Mouse (Mus musculus): ENCODE measurements around the gene Klf15. TPM values are rescaled to one million over a fixed set of nuclear protein-coding genes. Genes with fewer than 3 reads are reported as not detected.

The Klf15 gene
- polyA plus RNA-seq, 1 experiment from 2014 or later: 3.1 TPM

GRCm38 (mm10) chr6:90461181-90461580 lies 1.2 kb upstream of the Klf15 start:
- H3K9me3 ChIP-seq (ENCODE audit: control insufficient read depth, low read length): no peaks in the 10 kb centered on the region
- H3K36me3 ChIP-seq (ENCODE audit: control insufficient read depth, insufficient read depth, low read length): no peaks in the 10 kb centered on the region
- no peak for DNase-seq (ENCODE audit: low spot score)
- no peak overlapping the region for H3K9ac ChIP-seq (ENCODE audit: low read length)
- peaks cover 5% of the 10 kb centered on the region; the same call in 1 of the 2 replicates for H3K4me1 ChIP-seq (ENCODE audit: control insufficient read depth, insufficient read depth, low read length)
- H3K27me3 ChIP-seq (ENCODE audit: control insufficient read depth, insufficient read depth, low read length): peaks cover 9% of the 10 kb centered on the region
- H3K27ac ChIP-seq (ENCODE audit: low read depth, low read length): no peak overlapping the region
- ATAC-seq (ENCODE audit: insufficient read depth, low FRiP score, low TSS enrichment): no peak
- no peak overlapping the region for H3K4me2 ChIP-seq (ENCODE audit: low read depth)
- 30% methylated on average over 2 of the region's 2 CpGs for WGBS
- H3K4me3 ChIP-seq (ENCODE audit: low read depth, low read length): no peak overlapping the region

GRCm38 (mm10) chr6:90461771-90462170 lies 605 bp upstream of the Klf15 start:
- Histone ChIP-seq H3K4me3 (ENCODE audit: low read depth, low read length) (peak overlapping the region; percentile 60), H3K9me3 (ENCODE audit: control insufficient read depth, low read length) (no peaks in the 10 kb centered on the region), H3K4me1 (ENCODE audit: control insufficient read depth, insufficient read depth, low read length) (peaks cover 5% of the 10 kb centered on the region; the same call in 1 of the 2 replicates), H3K27ac (ENCODE audit: low read depth, low read length) (no peak overlapping the region), H3K27me3 (ENCODE audit: control insufficient read depth, insufficient read depth, low read length) (peaks cover 9% of the 10 kb centered on the region), H3K4me2 (ENCODE audit: low read depth) (peak overlapping the region; percentile 100), H3K9ac (ENCODE audit: low read length) (peak overlapping the region; percentile 49; the same call in 1 of the 2 replicates), H3K36me3 (ENCODE audit: control insufficient read depth, insufficient read depth, low read length) (no peaks in the 10 kb centered on the region)
- ATAC-seq (ENCODE audit: insufficient read depth, low FRiP score, low TSS enrichment): 0 out of 2 replicates have a peak, but pooled peaks have one; percentile 6
- DNase-seq (ENCODE audit: low spot score): no peak
- 7% methylated on average over 12 of the region's 12 CpGs for WGBS

GRCm38 (mm10) chr6:90462841-90463227 lies 458 bp downstream of the Klf15 start:
- Histone ChIP-seq H3K27ac (ENCODE audit: low read depth, low read length) (no peak overlapping the region), H3K4me2 (ENCODE audit: low read depth) (peak overlapping the region; percentile 100), H3K9me3 (ENCODE audit: control insufficient read depth, low read length) (no peaks in the 10 kb centered on the region), H3K27me3 (ENCODE audit: control insufficient read depth, insufficient read depth, low read length) (peaks cover 9% of the 10 kb centered on the region), H3K36me3 (ENCODE audit: control insufficient read depth, insufficient read depth, low read length) (no peaks in the 10 kb centered on the region), H3K4me1 (ENCODE audit: control insufficient read depth, insufficient read depth, low read length) (peaks cover 5% of the 10 kb centered on the region; the same call in 1 of the 2 replicates), H3K9ac (ENCODE audit: low read length) (peak overlapping the region; percentile 49), H3K4me3 (ENCODE audit: low read depth, low read length) (peak overlapping the region; percentile 60)
- ATAC-seq (ENCODE audit: insufficient read depth, low FRiP score, low TSS enrichment): peak; percentile 38
- peak; percentile 29 for DNase-seq (ENCODE audit: low spot score)
- WGBS: under 1% methylated on average over 33 of the region's 38 CpGs

GRCm38 (mm10) chr6:90463228-90463862 lies 969 bp downstream of the Klf15 start:
- ATAC-seq (ENCODE audit: insufficient read depth, low FRiP score, low TSS enrichment): peak; percentile 67
- Histone ChIP-seq H3K4me3 (ENCODE audit: low read depth, low read length) (peak overlapping the region; percentile 60), H3K4me1 (ENCODE audit: control insufficient read depth, insufficient read depth, low read length) (peaks cover 5% of the 10 kb centered on the region; the same call in 1 of the 2 replicates), H3K9me3 (ENCODE audit: control insufficient read depth, low read length) (no peaks in the 10 kb centered on the region), H3K9ac (ENCODE audit: low read length) (peak overlapping the region; percentile 14), H3K27ac (ENCODE audit: low read depth, low read length) (no peak overlapping the region), H3K27me3 (ENCODE audit: control insufficient read depth, insufficient read depth, low read length) (peaks cover 9% of the 10 kb centered on the region), H3K4me2 (ENCODE audit: low read depth) (peak overlapping the region; percentile 100), H3K36me3 (ENCODE audit: control insufficient read depth, insufficient read depth, low read length) (no peaks in the 10 kb centered on the region)
- DNase-seq (ENCODE audit: low spot score): peak; percentile 68
- WGBS: under 1% methylated on average over 31 of the region's 31 CpGs

GRCm38 (mm10) chr6:90463890-90464421 lies 1.6 kb downstream of the Klf15 start:
- H3K4me2 ChIP-seq (ENCODE audit: low read depth): peak overlapping the region; percentile 100
- H3K9ac ChIP-seq (ENCODE audit: low read length): no peak overlapping the region; the same call in 1 of the 2 replicates
- DNase-seq (ENCODE audit: low spot score) (no peak), ATAC-seq (ENCODE audit: insufficient read depth, low FRiP score, low TSS enrichment) (no peak; the same call in 1 of the 2 replicates)
- no peak overlapping the region for H3K27ac ChIP-seq (ENCODE audit: low read depth, low read length)
- H3K4me3 ChIP-seq (ENCODE audit: low read depth, low read length): no peak overlapping the region
- H3K9me3 ChIP-seq (ENCODE audit: control insufficient read depth, low read length): no peaks in the 10 kb centered on the region
- no peaks in the 10 kb centered on the region for H3K36me3 ChIP-seq (ENCODE audit: control insufficient read depth, insufficient read depth, low read length)
- H3K27me3 ChIP-seq (ENCODE audit: control insufficient read depth, insufficient read depth, low read length): peaks cover 9% of the 10 kb centered on the region
- H3K4me1 ChIP-seq (ENCODE audit: control insufficient read depth, insufficient read depth, low read length): peaks cover 5% of the 10 kb centered on the region; the same call in 1 of the 2 replicates
- WGBS: 37% methylated on average over 7 of the region's 7 CpGs

- ATAC-seq (ENCODE audit: insufficient read depth, low FRiP score, low TSS enrichment): no peak
- 90% methylated on average over 11 of the region's 11 CpGs for WGBS
- no peak overlapping the region for H3K27ac ChIP-seq (ENCODE audit: low read depth, low read length)
- H3K4me3 ChIP-seq (ENCODE audit: low read depth, low read length): no peak overlapping the region
- peaks cover 9% of the 10 kb centered on the region for H3K27me3 ChIP-seq (ENCODE audit: control insufficient read depth, insufficient read depth, low read length)
- no peak overlapping the region for H3K4me2 ChIP-seq (ENCODE audit: low read depth)
- DNase-seq (ENCODE audit: low spot score): no peak
- no peaks in the 10 kb centered on the region for H3K36me3 ChIP-seq (ENCODE audit: control insufficient read depth, insufficient read depth, low read length)
- H3K4me1 ChIP-seq (ENCODE audit: control insufficient read depth, insufficient read depth, low read length): peaks cover 5% of the 10 kb centered on the region; the same call in 1 of the 2 replicates
- no peaks in the 10 kb centered on the region for H3K9me3 ChIP-seq (ENCODE audit: control insufficient read depth, low read length)
- H3K9ac ChIP-seq (ENCODE audit: low read length): no peak overlapping the region
Measured at GRCm38 (mm10) chr6:90465028-90465640, 2.8 kb downstream of the Klf15 start.

GRCm38 (mm10) chr6:90466079-90466478 lies 3.7 kb downstream of the Klf15 start:
- DNase-seq (ENCODE audit: low spot score): no peak
- whole genome bisulfite sequencing: 85% methylated on average over 10 of the region's 10 CpGs
- H3K4me1 ChIP-seq (ENCODE audit: control insufficient read depth, insufficient read depth, low read length): peaks cover 5% of the 10 kb centered on the region; the same call in 1 of the 2 replicates

GRCm38 (mm10) chr6:90466847-90467410 lies 4.6 kb downstream of the Klf15 start:
- 91% methylated on average over 12 of the region's 12 CpGs for WGBS
- H3K9ac ChIP-seq (ENCODE audit: low read length): no peak overlapping the region
- no peak for DNase-seq (ENCODE audit: low spot score)
- no peaks in the 10 kb centered on the region for H3K9me3 ChIP-seq (ENCODE audit: control insufficient read depth, low read length)
- no peak for ATAC-seq (ENCODE audit: insufficient read depth, low FRiP score, low TSS enrichment)
- no peaks in the 10 kb centered on the region for H3K36me3 ChIP-seq (ENCODE audit: control insufficient read depth, insufficient read depth, low read length)
- H3K4me1 ChIP-seq (ENCODE audit: control insufficient read depth, insufficient read depth, low read length): peaks cover 1% of the 10 kb centered on the region; the same call in 1 of the 2 replicates
- H3K4me2 ChIP-seq (ENCODE audit: low read depth): no peak overlapping the region
- no peaks in the 10 kb centered on the region; the same call in 1 of the 2 replicates for H3K27me3 ChIP-seq (ENCODE audit: control insufficient read depth, insufficient read depth, low read length)
- H3K4me3 ChIP-seq (ENCODE audit: low read depth, low read length): no peak overlapping the region
- no peak overlapping the region for H3K27ac ChIP-seq (ENCODE audit: low read depth, low read length)

More at GRCm38 (mm10) chr6:90466079-90466478, 3.7 kb downstream of the Klf15 start:
- Histone ChIP-seq H3K36me3 (ENCODE audit: control insufficient read depth, insufficient read depth, low read length) (no peaks in the 10 kb centered on the region), H3K9me3 (ENCODE audit: control insufficient read depth, low read length) (no peaks in the 10 kb centered on the region), H3K4me3 (ENCODE audit: low read depth, low read length) (no peak overlapping the region), H3K4me2 (ENCODE audit: low read depth) (no peak overlapping the region), H3K9ac (ENCODE audit: low read length) (no peak overlapping the region), H3K27ac (ENCODE audit: low read depth, low read length) (no peak overlapping the region), H3K27me3 (ENCODE audit: control insufficient read depth, insufficient read depth, low read length) (peaks cover 5% of the 10 kb centered on the region; the same call in 1 of the 2 replicates)
- ATAC-seq (ENCODE audit: insufficient read depth, low FRiP score, low TSS enrichment): no peak

All from neural tube, embryonic 11.5 days (tissue).